Mouse (Mus musculus) ZHBTc4 (cell line): ENCODE measurements at regions not wholly inside any gene's neighbourhood (a gene's known extent, or its start where the extent isn't known, plus 50 kb on each side); places are given as distances from the start of the nearest gene placed in this dataset.

Experiments used
- DNase-seq: peaks from one replicate; pipeline ENCODE4 v3.0.0-alpha.2; 2011; ENCODE audit warnings: low read depth, low spot score

DNA sequence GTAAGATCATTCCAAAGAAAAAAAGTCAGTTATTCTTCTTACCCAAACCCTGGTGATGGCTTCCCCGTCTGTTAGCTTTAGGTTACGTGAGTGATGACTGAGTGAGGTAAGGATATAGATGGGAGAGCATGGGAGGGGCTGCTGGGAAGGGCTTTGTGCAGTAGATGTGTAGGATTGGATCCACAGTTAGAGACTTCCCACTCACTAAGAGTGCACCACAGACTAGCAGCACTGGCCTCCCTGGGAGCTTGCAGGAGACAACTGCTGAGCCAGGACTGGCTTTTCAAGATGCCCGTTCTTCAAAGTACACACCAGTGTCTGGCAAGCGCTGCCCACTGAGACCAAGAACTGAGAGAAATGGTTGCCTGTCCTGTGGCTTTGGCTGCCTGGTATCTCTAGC is 62.0 kb upstream of the Ifne start:
- no peak for DNase-seq

DNA sequence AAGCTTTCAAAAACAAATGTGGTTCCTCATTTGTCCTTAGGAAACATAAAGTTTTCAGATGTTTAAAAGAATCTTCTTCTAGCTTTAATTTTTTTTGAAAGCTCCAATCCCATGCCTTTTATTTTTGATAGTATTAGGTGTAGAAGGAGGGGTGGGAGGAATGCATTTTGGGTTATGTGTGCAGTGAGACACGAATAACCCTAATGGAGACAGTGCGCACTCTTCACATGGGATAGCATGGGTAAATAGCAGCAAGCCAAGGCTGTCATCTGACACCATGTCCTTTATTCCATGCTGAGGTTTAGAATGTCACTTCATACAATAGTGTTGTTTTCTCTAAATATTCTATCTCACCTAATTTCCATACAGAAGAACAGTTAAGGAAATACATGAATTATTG is 60.7 kb upstream of the Ifne start:
- DNase-seq, result no peak

DNA sequence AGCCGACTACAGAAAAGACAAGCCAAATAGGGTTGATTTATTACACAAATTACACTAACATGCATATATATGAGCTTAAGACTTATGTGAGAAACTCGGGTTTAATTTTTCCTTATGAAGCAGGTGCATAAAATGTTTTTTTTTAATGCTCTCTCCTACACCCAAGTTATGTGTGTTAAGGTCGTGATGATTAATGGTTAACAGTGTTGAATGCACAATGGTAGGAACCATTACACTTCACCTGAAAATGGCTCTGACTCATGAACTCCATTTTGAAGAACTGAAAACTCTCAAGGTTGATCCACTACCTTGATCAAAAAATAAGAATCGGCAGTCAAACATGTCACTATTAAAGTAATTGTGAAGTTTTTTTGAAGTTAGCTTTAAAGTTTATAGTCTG is 59.4 kb upstream of the Ifne start:
- DNase-seq, result no peak

GRCm38 (mm10) chr4:88938712-88939032 is 58.7 kb upstream of the Ifne start:
- no peak for DNase-seq

GRCm38 (mm10) chr4:88937866-88938711 is 58.1 kb upstream of the Ifne start:
- DNase-seq, result peak; percentile 86

- DNase-seq, result no peak
Observed at GRCm38 (mm10) chr4:88936976-88937375, 57.0 kb upstream of the Ifne start.

GRCm38 (mm10) chr4:88935901-88936300 is 55.9 kb upstream of the Ifne start:
- DNase-seq, result no peak

DNA sequence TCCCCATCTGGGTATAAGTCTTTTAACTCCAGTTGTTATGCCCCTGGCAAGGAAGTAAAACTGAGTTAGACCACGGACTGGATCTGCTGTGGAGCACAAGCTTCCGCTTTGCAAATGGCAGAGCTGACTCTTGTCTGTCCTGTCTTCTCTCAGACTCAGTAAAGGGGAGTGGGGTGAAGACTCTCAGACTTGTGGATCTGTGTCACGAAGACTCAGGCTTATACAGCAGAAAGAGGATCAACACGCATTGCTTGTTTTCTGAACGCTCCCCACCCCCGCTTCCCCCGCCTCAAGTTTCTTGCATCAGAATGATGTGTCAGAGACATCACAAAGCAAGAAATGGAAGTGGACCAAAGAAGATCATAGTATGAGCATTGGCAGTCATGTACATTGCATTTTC is 55.3 kb upstream of the Ifne start:
- no peak for DNase-seq

DNA sequence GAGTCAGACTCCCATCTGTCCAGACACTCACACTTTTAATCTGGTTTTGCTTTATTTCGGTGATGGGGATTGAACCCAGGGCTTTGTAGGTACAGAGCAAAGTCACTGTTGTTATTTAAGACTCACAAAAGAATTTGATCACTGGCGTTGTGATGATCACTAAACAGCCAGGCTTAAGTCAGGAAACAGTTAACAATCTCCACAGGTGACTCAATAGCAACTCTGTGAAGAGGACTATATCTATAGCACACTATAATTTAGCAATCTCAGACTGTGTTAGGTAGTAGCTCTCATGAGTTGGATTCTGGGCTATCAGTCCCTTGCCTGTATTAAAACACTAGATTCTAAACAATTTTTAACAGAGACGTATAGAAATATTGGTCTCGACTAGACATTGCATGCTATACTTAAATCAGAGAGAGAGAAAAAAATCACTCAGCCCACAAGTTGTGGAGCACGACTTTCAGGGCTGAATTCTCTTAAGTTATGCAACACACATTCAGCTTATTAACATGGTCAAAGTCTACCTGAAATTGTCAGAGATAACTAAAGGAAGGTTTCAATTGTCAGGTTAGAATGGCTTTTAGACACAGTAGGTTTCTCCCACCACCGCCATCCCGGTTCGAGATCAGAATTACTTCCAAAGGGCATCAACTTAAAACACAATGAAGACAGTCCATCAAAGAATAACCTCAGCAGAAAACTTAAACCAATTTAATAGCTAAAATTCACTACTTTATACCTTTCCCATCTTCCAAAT is 54.4 kb upstream of the Ifne start:
- no peak for DNase-seq

DNA sequence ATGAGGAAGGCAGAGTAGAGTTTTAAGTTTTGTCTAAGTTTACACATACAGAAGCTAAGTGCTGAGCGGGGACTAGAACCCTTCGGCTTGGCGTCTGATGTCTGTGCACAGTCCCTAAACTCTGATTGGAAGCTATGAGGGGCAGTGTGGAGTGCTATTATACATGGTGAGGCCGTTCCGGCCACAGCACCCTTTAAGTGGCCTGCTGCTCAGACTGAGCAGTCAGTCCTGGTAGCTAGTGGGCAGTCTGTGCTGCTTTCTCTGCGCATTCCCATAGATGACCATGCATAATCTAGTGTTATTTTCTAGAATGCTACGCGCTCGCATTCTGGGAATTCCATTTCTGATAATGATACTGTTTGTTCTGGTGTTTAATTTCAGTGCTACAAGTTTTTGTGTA is 51.2 kb upstream of the Ifne start:
- DNase-seq, result no peak
